Mouse (Mus musculus) gastrocnemius, postnatal 14 days (tissue): ENCODE results near the gene Tnks2. TPM values are rescaled to one million over a fixed set of nuclear protein-coding genes. Genes with fewer than 3 reads are reported as not detected.
"Not testable (repeated sequence)": the region's sequence is repeated elsewhere in the genome, so short reads cannot be mapped to it uniquely, and the experiment has no call there.

Experiments used
- DNase-seq: peaks from one replicate; pipeline ENCODE4 v3.0.0; 2021; ENCODE audit warnings: mixed read lengths
- intact Hi-C: fragments of 180-260 bp; cut with DNase I; formaldehyde crosslinking; loops from one replicate; pipeline ENCODE4 v1.15.1; 2025; ENCODE audit warnings: low total_unique reads
- total RNA-seq, 2 experiments: library from RNA; stranded (reverse); gene quantifications; 2 replicates each; pipeline ENCODE4 v1.2.3; 2021

Tnks2 gene
- total RNA-seq, 2 experiments from 2014 or later, result 109 to 116 TPM

DNA sequence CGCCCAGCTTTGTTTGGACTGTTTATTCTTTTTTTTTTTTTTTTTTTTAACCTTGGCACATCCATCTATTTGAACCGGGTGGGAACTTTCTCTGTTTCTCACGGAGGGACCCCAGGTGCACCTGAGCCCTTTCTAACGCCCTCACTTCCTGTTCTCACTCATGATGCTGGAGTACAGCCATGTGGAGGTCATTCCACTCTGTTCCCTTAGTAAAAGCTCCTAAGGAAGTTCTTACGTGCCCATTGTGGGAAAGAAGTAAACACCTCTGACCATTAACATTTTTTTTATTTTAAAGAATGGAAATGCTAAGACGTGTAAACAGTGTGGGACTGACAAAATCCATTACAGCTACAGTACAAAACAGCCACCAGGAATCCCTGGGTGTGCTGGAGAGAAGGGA is 14.8 kb upstream of the Tnks2 start:
- no peak for DNase-seq
- intact Hi-C loops, result loop anchor here (5.0 to 10.0 kb wide), 2 partner anchors 56 to 98 kb away; partner anchors contain the start of gene Fgfbp3

DNA sequence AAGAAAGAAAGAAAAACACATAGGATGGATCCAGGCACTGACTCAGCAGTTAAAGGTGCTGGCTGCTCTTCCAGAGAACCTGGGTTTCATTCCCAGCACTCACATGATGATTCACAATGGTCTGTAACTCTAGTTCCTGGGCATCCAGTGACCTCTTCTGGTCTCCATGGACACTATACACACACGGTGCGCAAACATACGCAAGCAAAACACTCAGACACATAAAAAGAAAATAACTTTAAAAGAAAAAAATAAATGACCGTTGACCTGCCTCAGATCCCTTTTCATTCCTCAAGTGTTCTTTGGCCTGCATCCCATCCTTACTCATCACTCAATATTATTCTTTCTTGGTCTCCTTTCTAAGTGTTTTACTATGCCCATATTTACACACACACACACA is 13.6 kb upstream of the Tnks2 start:
- no peak for DNase-seq
- intact Hi-C loops, result no loop called here

DNA sequence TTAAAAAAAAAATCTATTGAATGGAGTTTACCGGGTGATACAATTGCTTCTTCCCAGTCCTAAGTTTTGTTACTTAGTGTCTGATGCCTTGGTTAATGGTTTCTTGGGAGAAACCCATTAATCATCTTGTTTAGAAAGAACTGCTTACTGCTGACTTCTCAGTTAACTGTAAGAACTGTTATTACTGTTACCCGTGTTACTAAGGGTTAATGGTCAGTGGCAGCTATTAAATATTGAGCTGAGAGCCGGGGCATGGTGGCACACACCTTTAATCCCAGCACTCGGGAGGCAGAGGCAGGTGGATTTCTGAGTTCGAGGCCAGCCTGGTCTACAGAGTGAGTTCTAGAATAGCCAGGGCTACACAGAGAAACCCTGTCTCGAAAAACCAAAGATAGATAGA is 12.7 kb upstream of the Tnks2 start:
- DNase-seq, intact Hi-C loops: not testable (repeated sequence)

DNA sequence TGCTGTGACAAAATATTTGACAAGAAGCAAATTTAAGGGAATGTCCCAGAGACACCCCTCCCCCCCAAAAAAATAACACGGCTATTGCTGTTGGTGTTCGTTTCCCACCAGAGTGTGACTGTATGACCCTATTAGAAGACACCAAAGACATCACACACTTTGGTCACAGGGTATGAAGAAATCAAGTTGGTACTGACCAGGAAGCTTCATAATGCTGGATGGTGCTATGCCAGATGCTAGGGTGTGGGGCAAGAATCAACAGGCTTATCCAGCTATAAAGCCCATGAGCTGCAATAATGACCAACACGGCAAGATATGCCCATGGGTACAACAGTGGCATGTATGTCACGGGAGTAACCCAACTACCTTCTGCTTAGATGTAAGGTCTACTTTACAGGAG is 11.3 kb upstream of the Tnks2 start:
- intact Hi-C loops, result no loop called here

DNA sequence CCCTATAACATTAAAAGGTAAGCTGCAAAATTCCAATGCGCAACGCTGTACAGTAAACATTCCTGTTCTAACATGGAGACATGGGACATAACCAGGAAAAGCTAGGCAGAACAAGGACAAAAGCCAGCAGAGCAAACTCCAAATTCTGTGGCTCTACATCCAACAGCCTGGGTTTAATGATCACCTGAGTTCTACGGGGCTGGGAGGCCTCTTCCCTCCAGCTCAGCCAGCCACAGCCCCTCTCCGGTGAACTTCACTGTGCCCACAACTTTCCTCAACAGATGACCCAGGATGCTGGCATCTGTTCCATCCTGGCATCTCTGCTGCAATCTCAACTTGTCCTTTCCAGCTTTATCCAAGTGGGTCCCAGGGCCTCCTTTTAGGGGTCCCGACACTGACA is 6.4 kb upstream of the Tnks2 start:
- intact Hi-C loops, result no loop called here
- no peak for DNase-seq

More for the DNA sequence above, 11.3 kb upstream of the Tnks2 start:
- DNase-seq, result no peak

DNA sequence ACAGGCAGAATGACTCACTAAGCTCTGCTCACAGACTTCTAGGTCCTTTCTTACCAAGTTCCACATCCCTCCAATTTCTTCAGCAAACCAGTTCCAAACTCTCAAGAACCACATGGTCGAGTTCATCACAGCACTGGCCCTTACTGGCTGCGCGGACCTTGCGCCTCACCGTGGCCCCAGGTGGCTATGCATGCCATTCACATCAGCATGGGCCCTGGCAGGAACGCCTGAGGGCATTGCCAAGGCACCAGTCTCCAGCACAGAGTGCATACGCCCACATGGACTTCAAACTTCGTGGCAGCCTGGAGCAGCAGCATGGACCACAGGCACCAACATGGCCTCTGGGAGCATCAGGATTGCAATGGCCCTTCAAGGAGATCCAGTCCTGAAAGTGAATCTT is 5.7 kb upstream of the Tnks2 start:
- no peak for DNase-seq
- intact Hi-C loops, result no loop called here

DNA sequence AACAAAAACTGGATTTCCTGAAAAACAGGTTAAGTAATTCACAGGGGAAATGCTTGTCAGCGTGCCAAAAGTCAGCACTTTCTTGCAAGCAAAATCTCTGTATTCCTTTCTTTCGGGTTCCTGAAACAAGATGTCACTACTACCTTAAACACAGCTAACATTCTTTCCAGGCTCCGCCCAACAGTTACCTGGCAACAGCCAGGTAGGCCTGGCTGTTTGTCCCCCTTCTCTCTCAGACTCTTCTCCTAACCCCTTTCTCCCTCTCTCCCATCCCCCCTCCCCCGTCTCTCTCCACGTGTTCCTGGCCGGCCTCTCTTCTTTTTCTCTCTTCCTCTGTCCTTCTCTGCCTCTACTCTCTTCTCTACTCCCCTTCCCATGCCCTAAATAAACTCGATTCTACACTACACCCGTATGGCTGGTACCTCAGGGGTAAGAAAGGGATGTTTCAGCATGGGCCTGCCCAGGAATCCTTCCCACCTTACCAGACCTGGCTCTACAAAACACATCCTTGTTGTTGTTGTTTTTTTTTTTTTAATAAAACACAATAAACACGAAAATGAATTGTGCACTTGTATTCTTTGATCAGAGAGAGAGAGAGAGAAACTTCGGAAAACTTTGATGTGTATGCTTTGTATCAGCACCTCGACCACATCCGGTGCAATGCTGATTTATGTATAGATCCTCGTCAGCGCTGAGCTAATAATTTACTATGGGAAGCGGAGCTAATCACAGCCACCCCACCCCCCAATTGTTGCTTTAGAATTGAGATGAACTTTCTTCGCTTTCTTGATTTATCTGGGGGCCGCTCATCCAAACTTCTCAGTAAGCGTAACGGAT is 863 bp upstream of the Tnks2 start:
- intact Hi-C loops, result no loop called here

DNA sequence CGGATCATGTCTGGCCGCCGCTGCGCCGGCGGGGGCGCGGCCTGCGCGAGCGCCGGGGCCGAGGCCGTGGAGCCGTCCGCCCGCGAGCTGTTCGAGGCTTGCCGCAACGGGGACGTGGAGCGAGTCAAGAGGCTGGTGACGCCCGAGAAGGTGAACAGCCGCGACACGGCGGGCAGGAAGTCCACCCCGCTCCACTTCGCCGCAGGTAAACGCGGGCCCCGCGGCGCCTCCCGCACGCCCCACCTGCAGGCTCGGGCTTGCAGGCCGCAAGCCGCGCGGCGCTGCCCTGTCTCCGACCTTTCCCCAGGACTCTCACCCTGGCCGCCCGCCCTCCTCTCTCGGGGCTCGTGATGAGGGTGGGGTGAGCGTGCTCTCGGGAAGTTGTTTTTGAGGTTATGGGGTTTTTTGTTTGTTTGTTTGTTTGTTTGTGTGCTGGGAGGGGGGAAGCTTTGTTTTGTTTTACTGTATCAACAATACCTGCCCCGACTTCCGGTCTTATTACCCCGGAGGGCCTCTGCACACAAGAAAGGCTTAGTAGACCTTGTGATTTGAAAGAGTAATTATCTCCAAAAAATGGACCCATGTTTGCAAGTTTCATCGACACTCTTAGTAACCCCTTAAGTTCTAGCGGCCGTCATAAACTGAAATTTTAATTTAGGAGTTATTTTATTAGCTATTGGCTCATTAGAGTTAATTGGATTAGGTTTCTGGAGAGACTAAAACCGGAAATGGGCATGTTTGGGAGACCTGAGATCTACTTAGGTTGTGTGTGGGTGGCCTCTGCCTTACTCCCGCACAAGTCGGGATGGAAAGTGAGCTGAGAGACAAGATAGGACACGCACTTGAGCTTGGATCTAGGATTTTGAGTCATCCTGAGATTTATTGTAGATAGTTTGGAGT is 750 bp downstream of the Tnks2 start:
- intact Hi-C loops, result no loop called here
- DNase-seq, result no peak

More for the DNA sequence above, 863 bp upstream of the Tnks2 start:
- peak; percentile 36 for DNase-seq

DNA sequence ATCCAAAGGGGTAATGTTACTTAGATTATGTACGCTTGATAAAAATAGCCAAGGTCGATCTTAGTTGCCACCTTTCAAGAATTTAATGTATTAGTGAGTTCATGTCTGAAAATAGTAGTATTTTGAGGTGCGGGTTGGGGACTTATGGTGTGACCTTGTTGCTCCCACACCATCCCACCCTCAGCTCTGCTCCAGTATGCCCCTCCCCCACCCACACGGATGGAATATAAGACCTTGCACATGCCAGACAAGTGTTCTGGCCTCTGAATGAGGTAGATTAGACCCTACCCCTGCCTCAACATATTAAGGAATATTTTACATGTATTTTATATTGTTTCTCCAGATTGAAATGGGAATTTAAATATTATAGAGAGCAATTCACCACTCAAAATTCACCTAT is 2.0 kb downstream of the Tnks2 start:
- DNase-seq, result no peak
- intact Hi-C loops, result no loop called here

DNA sequence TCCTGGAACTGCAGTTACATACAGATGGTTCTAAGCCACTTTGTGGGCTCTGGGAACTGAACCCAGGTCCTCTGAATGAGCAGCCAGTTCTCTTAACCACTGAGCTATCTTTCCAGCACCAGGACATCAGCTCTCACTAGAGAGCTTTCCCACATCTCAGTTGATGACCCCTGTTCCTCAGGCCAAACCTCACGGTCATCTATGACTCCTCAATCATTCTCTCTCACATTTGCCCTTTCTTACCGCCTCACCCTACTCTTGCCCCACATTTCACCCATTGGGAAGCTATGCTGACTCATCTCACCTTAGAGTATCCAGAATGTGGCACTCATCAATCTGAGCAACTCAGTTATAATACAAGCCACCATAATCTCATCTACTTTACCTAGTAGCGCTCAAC is 6.3 kb downstream of the Tnks2 start:
- intact Hi-C loops, result no loop called here
- DNase-seq, result no peak

DNA sequence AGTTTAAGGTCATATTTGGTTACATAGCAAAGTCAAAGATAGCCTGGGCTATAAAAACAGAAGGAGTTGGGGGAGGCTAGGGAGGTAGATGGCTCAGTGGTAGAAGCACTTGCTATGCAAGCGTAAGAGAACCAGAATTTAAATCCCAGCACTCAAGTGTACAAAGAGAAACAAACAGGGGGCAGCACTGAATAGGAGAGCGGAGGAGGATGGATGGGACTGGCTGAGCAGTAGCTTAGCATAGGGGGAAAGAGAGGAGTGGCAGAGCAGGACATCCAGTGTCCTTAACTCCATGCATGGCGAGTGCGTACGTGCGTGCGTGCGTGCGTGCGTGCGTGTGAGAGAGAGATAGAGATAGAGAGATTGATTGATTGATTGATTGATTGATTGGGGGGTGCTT is 9.8 kb downstream of the Tnks2 start:
- DNase-seq, result no peak
- intact Hi-C loops, result no loop called here

DNA sequence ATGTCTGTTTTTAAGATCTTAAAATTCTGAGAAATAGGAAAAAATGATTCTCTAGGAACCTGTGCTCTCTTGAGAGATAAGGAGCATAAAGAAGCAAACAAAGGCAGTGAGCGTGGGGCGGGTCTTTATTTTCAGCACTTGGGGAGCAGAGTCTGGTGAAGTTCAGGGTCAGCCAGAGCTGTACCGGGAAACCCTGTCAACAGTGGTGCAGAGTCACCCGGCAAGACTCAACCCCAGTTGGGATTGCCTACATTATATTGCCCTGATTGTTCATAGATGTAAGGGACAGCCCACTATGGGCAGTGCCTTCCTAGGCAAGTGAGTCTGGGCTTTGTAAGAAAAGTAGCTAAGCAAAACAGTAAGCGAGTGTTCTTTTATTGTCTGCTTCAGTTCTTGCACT is 11.9 kb downstream of the Tnks2 start:
- intact Hi-C loops, result no loop called here
- DNase-seq, result no peak

DNA sequence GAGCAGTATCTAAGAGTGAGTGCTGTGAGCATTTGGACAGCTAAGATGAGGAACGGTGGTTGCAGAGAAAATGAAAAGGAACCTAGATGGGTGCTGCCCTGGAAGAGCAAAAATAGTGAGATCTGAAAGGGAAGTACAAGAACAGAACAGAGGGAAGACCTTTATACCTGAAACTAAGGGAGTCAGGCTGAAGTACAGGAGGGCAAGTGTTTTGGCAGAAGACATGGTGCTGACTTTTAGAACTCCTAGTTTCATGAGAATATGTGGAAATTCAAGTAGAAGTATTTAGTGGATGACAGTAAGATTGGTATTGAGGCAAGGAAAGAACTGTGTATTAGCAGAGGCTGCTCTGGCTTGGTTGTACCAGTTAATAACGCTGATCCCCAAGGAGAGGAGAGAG is 19.8 kb downstream of the Tnks2 start:
- DNase-seq, result no peak
- intact Hi-C loops, result no loop called here

DNA sequence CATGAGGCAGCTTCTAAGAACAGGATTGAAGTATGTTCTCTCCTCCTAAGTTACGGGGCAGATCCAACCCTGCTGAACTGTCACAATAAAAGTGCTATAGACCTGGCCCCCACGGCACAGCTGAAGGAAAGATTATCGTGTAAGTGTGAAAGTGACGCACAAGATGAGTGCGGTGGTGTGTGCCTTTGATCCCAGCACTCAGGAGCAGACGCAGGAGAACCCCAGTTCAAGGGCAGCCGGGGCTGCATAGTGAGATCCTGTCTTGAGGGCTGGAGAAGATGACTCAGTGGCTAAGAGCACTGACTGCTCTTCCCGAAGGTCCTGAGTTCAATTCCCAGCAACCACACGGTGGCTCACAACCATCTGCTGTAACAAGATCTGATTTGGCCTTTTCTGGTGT is 23.8 kb downstream of the Tnks2 start:
- intact Hi-C loops, result no loop called here
- DNase-seq, result no peak

DNA sequence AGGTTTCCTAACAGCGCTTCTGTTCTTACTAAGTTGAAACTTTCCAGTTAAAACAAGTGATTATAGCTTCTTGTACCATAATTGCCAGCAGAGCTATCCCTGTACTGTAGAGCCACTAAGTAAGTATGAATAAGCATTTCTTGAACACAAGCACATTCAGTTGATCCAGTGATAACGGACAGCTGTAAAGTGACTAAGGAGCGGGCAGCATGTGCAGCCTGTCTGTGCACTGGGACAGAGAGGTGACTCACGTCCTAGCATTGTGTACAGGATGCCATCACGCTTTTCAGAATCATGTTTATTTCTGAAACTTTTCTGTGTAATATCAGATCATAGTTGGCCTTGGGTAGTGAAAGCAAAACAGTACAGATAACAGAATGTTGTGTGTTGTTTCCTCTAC is 26.4 kb downstream of the Tnks2 start:
- no peak for DNase-seq
- intact Hi-C loops, result no loop called here

DNA sequence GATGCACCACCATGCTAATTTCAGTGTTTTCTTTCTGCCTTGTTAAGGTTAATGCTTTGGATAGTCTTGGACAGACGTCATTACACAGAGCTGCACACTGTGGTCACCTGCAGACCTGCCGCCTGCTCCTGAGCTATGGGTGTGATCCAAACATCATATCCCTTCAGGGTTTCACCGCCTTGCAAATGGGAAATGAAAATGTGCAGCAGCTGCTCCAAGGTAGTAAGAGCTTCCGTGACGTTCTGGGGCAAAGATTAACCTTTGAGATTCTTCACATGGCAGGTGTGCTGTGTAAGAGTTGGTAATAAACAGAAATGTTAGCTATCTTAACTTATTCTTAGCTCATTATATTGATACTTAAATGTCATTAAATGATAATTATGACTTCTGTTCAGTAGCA is 31.9 kb downstream of the Tnks2 start:
- intact Hi-C loops, result no loop called here
- DNase-seq, result no peak

DNA sequence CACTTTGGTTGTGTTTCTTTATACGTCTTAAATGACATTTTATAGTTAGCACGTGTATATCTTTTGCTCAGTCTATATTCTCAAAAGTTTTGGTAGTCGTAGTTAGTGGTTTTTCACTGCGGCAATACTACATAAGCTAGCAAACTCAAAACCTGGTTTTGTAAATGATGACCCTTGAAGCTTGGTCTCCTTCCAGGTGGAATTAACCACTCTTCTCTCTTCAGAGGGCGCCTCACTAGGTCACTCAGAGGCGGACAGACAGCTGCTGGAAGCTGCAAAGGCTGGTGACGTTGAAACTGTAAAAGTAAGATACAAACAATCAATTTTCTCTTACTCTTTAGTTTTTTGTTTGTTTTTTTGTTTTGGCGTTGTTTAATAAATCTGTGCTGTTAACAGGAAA is 33.4 kb downstream of the Tnks2 start:
- intact Hi-C loops, result no loop called here

DNA sequence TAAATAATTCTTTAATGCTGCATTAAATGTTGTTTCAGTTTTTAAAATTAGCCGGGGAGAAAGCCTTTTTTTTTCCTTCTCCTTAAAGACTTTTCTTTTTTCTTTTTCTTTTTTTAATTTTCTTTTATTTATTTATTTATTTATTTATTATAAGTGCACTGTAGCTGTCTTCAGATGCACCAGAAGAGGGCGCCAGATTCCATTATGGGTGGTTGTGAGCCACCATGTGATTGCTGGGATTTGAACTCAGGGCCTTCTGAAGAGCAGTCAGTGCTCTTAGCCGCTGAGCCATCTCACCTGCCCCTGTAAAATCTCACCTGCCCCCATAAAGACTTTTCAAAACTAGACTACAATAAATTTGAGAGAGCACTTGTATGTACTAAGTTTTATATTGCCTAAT is 34.6 kb downstream of the Tnks2 start:
- DNase-seq, intact Hi-C loops: not testable (repeated sequence)

More for the DNA sequence above, 33.4 kb downstream of the Tnks2 start:
- DNase-seq, result no peak

DNA sequence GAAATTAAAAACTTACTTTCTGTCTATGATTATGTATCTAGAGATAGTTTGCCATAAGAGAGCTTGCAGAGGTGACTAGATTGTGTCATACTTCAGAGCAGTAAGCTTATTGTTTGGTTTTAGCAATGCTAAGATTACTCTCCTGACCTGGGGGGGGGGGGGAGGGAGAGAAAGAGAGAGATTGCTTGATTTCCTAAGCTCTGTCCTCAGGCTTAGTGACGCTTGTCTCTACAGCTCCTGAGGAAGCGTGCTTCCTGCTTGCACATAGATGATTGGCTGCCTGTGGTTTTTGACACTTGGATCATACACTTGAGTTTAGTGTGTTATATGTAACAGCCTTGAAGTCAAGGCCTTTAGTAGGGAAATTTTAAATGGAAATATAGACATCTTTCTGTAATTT is 40.6 kb downstream of the Tnks2 start:
- intact Hi-C loops, result loop anchor here (10.0 kb wide), 1 partner anchor 60 kb away; no protein-coding TSS in a partner anchor
- DNase-seq, result no peak

DNA sequence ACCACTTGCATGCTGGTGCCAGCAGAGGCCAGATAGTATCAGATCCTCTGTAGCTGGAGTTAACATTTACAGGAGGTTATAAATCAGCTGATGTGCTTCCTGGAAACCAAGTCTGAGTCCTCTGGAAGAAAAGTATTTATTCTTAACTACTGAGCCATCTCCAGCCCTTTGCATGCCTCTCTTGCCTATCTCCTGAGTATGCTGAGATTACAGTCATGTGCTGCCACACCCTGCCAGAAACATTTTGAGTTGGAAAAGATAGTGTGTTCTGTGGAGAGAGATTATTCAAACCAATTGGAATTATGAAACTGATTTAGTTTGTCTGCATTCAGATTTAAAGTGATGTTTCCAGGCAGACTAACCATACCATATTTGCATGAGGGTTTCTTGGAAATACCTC is 43.3 kb downstream of the Tnks2 start:
- intact Hi-C loops, result loop anchor here (10.0 kb wide), 1 partner anchor 63 kb away; no protein-coding TSS in a partner anchor
- no peak for DNase-seq
